ENCODE assay signal across 11 mouse cellular contexts in genomic region chr10:99157697-99158096, GRCm38 (mm10). TPM values are rescaled to one million over a fixed set of nuclear protein-coding genes. Genes with fewer than 3 reads are reported as not detected.
"Had no signal": no experiment of that assay in that cellular context is flagged by ENCODE, and none has a peak within 500 bp of the region (broad histone marks: within the 10 kb centered on the region; RNA-seq: fewer than 3 reads in every experiment).

No protein-coding gene starts in this region.

RNA-seq across cellular contexts. Expression of gene Phxr2, which starts 31.6 kb away (rescaled TPM):
- polyA plus RNA-seq: neural tube, embryonic 13.5 days; neural tube, embryonic 14.5 days; neural tube, embryonic 15.5 days; small intestine, adult 2 months; spleen, adult 2 months; stomach, embryonic 14.5 days; stomach, embryonic 15.5 days; stomach, embryonic 16.5 days; stomach, postnatal 0 days; testis, adult 2 months; urinary bladder, adult 2 months had no signal
